Comparison of ENCODE assay signal across 8 mouse cellular contexts in the genomic region with DNA sequence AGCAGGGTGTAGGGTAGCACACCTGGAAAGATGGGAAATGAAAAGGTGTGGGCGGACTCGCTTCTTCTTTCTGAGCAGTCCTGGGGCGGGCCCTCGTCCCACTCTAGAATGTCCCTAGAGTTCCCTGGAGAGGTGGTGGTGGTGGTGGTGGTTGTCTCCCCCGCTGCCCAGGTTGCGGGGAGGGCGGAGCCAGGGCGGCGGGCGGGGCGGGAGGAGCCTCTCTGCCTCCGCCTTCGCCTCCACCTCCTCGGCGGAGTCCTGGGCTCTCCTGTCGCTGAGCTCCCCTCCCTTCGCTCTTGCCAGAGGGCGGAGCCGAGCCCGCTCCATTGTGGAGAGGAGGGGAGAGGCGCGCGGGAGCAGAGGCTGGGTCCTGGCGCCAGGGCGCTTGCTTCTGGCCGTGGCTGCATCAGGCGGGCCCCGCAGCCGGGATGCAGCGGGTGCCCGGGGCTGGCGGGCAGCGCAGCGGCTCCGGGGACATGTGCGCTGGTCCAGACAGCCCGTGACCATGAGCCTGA. TPM values are rescaled to one million over a fixed set of nuclear protein-coding genes. Genes with fewer than 3 reads are reported as not detected.
A peak's percentile ranks its signal among the peaks of the same experiment; 100 is the strongest.
DNase-seq lines count a peak whose midpoint lies in the region; ATAC-seq and TF ChIP-seq lines count a peak whose summit lies in the region.

No protein-coding gene starts in this region.

- H3K9me3 ChIP-seq in embryonic facial prominence, embryonic 11.5 days (replicated peaks; ENCODE audit: control insufficient read depth, low read length): no peaks in the 10 kb centered on the region

- peaks cover 12% of the 10 kb centered on the region for H3K36me3 ChIP-seq in embryonic facial prominence, embryonic 11.5 days (replicated peaks; ENCODE audit: control insufficient read depth, insufficient read depth, low read depth, low read length)
- peaks cover 16% of the 10 kb centered on the region for H3K36me3 ChIP-seq in myocyte (ENCODE audit: control insufficient read depth, insufficient read depth)
- H3K36me3 ChIP-seq in splenic B cell, adult 2 months (ENCODE audit: control insufficient read depth, insufficient read depth, low read length, poor library complexity, severe bottlenecking): peaks cover 8% of the 10 kb centered on the region; the same call in 1 of the 2 replicates

- peak; percentile 35 for ATAC-seq in embryonic facial prominence, embryonic 11.5 days (replicated peaks; ENCODE audit: insufficient number of reproducible peaks, low FRiP score, low TSS enrichment, low read depth)

- H3K27ac ChIP-seq in embryonic facial prominence, embryonic 11.5 days (replicated peaks; ENCODE audit: low read depth, low read length): peak overlapping the region; percentile 62

- no peaks in the 10 kb centered on the region for H3K27me3 ChIP-seq in embryonic facial prominence, embryonic 11.5 days (ENCODE audit: control insufficient read depth, insufficient read depth, low read length)
- no peaks in the 10 kb centered on the region for H3K27me3 ChIP-seq in myocyte (ENCODE audit: control insufficient read depth, insufficient read depth, insufficient read length)
- no peaks in the 10 kb centered on the region for H3K27me3 ChIP-seq in splenic B cell, adult 2 months (ENCODE audit: control insufficient read depth, insufficient read depth, low read length, poor library complexity, severe bottlenecking)

- peak; percentile 68 for TF ChIP-seq POLR2A in myocyte (IDR thresholded peaks at IDR 0.05; ENCODE audit: insufficient read length, low read depth)

- H3K4me3 ChIP-seq in embryonic facial prominence, embryonic 11.5 days (ENCODE audit: low read depth, low read length): peak overlapping the region; percentile 78
- H3K4me3 ChIP-seq in myocyte: peak overlapping the region; percentile 33

- peak overlapping the region; percentile 84 for H3K4me2 ChIP-seq in embryonic facial prominence, embryonic 11.5 days (ENCODE audit: low read depth, low read length)
- H3K4me2 ChIP-seq in myocyte (ENCODE audit: low read depth): peak overlapping the region; percentile 89

- WGBS in embryonic facial prominence, embryonic 11.5 days: 1% methylated on average over 33 of the region's 37 CpGs

- H3K4me1 ChIP-seq in embryonic facial prominence, embryonic 11.5 days (ENCODE audit: control insufficient read depth, insufficient read depth, low read length): peaks cover 6% of the 10 kb centered on the region

- H3ac ChIP-seq in myocyte (ENCODE audit: control insufficient read depth, insufficient read length): peak overlapping the region; percentile 28

- peak overlapping the region; percentile 96 for H3K9ac ChIP-seq in embryonic facial prominence, embryonic 11.5 days (replicated peaks; ENCODE audit: low read length)

- DNase-seq in kidney, adult 11 months: peak; percentile 92
- DNase-seq in kidney, postnatal 14 days: no peak
- peak; percentile 94 for DNase-seq in embryonic facial prominence, embryonic 11.5 days (ENCODE audit: low spot score)
- peak; percentile 87 to 94 for DNase-seq in heart, adult 18-20 months
- DNase-seq in kidney, adult 9 months: peak; percentile 89
- DNase-seq in liver: peak; percentile 94
- peak; percentile 74 for DNase-seq in splenic B cell, adult 2 months (ENCODE audit: low read depth, low spot score)

- peaks cover 18% of the 10 kb centered on the region for H3K79me2 ChIP-seq in myocyte (ENCODE audit: control insufficient read depth, insufficient read depth)

TF ChIP-seq in myocyte, 11 proteins besides CTCF, POLR2A, EP300 and RAD21:
- TF ChIP-seq CEBPB (IDR thresholded peaks at IDR 0.05; ENCODE audit: insufficient read depth, poor library complexity, severe bottlenecking): no peak
- peak in 1 of 3 experiments; percentile 9 for TF ChIP-seq MYOD1 (IDR thresholded peaks at IDR 0.05; ENCODE audit: control insufficient read depth in 1 of 3, insufficient read length in 2 of 3, low read depth in 2 of 3)
- TF ChIP-seq E2F4 (IDR thresholded peaks at IDR 0.05; ENCODE audit: insufficient read depth): no peak
- no peak for TF ChIP-seq SRF (IDR thresholded peaks at IDR 0.05; ENCODE audit: control insufficient read depth, insufficient read length, low read depth)
- TF ChIP-seq MAX (IDR thresholded peaks at IDR 0.05; ENCODE audit: low read depth): no peak
- peak; percentile 53 for TF ChIP-seq POLR2AphosphoS2 (IDR thresholded peaks at IDR 0.05; ENCODE audit: insufficient read length, low read depth)
- no peak for TF ChIP-seq MYOG (IDR thresholded peaks at IDR 0.05; ENCODE audit: control insufficient read depth in 1 of 3, insufficient read depth in 1 of 3, insufficient read length in 2 of 3, low read depth in 2 of 3)
- no peak for TF ChIP-seq USF1 (IDR thresholded peaks at IDR 0.05; ENCODE audit: low read depth)
- TF ChIP-seq REST (IDR thresholded peaks at IDR 0.05; ENCODE audit: insufficient read depth, insufficient read length): no peak
- TF ChIP-seq TCF3 (IDR thresholded peaks at IDR 0.05; ENCODE audit: insufficient read length, low read depth): no peak

RNA-seq across cellular contexts. Expression of gene Mtmr4, which starts 3.4 kb away (rescaled TPM):
- 61.1 and 61.9 TPM in 2 replicates for polyA plus RNA-seq in embryonic facial prominence, embryonic 11.5 days (2014; fragmentation: Nextera tagmentation; extraction: Ambion mirVana)
- 10 to 100 TPM; 22.9 to 25.2 TPM for total RNA-seq in heart, adult 18-20 months (2021)
- polyA plus RNA-seq in myocyte (2012; fragmentation: generic; extraction: Trizol): 10.6 TPM

RNA-seq across cellular contexts. Expression of gene Hsf5, which starts 21.6 kb away (rescaled TPM):
- polyA plus RNA-seq in embryonic facial prominence, embryonic 11.5 days (2014; fragmentation: Nextera tagmentation; extraction: Ambion mirVana): 0.20 and 0.32 TPM in 2 replicates
- not detected for total RNA-seq in heart, adult 18-20 months (2021)
- polyA plus RNA-seq in myocyte (2012; fragmentation: generic; extraction: Trizol): not detected

RNA-seq across cellular contexts. Expression of gene Sept4, which starts 26.7 kb away (rescaled TPM):
- 6.6 and 8.3 TPM in 2 replicates for polyA plus RNA-seq in embryonic facial prominence, embryonic 11.5 days (2014; fragmentation: Nextera tagmentation; extraction: Ambion mirVana)
- 10 to 100 TPM; 31.8 to 37.7 TPM for total RNA-seq in heart, adult 18-20 months (2021)
- 1.5 TPM for polyA plus RNA-seq in myocyte (2012; fragmentation: generic; extraction: Trizol)

RNA-seq across cellular contexts. Expression of gene Gm11492, which starts 28.9 kb away (rescaled TPM):
- polyA plus RNA-seq in embryonic facial prominence, embryonic 11.5 days (2014; fragmentation: Nextera tagmentation; extraction: Ambion mirVana): not detected in 2 replicates
- total RNA-seq in heart, adult 18-20 months (2021): not detected
- polyA plus RNA-seq in myocyte (2012; fragmentation: generic; extraction: Trizol): not detected
